Mouse (Mus musculus): ENCODE data around the gene Fggy.

Fggy gene

GRCm38 (mm10) chr4:95590878-95591277 is 33.6 kb downstream of the Fggy start:
- no peak for DNase-seq (ENCODE audit: low spot score in 2 of 2)

GRCm38 (mm10) chr4:95597208-95597607 is 39.9 kb downstream of the Fggy start:
- no peak for DNase-seq (ENCODE audit: low spot score in 2 of 2)

DNA sequence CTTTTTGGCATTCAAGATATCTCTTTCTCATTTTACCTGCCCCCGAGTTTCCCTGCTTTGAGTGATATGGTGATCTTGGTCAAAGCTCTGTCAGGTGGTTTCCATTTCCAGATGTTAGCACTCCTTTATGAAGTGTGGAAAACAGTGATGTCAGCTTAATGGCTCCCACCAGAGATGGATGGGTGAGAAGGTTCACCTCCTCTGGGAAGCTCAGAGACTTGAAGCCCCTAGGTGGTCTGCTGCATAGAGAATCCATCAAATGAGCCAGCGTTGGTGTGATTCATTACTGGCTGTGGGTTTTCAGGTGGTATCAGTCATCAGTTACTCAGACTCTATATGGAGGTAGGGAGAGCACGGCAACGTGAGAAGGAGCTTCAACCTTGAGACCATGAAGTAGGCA is 44.5 kb downstream of the Fggy start:
- DNase-seq (ENCODE audit: low spot score in 2 of 2): no peak

DNA sequence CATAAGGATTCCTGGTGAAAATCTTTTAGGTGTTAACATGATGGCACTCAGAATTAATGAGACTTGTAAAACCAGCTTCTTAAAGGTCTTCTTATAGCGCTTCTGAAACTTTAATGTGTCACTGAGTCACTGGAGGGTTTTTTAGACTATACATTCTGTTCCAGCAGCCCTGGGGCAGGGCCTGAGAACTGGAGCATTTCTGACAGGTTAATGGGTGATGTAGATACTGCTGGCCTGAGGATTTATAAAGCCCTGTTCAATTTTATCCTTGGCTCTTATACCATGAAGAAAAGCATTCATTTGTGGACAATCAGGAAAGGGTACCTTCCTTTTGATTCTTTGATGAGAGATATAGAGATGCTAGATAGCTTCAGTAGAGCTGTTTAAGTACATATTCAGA is 45.9 kb downstream of the Fggy start:
- DNase-seq (ENCODE audit: low spot score in 2 of 2): no peak

DNA sequence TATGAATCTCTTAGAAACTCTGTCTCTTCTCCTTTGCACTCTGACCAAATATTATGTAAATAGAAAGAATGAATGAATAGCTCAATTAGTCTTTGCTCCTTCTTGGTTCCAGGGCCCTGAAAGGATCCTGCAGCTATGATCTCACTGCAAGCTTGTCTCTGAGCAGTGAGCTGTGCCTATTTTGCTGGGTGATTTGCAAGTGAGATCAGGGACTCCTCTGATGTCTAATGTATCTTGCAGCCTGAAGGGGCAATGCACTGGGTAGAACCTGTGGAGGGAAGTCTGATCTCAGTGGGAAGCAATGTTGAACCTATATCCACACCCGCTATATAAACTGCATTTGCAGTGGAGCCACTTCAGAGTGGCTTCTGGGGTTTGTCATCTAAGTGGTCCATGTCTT is 53.4 kb downstream of the Fggy start:
- no peak for DNase-seq (ENCODE audit: low spot score in 2 of 2)

DNA sequence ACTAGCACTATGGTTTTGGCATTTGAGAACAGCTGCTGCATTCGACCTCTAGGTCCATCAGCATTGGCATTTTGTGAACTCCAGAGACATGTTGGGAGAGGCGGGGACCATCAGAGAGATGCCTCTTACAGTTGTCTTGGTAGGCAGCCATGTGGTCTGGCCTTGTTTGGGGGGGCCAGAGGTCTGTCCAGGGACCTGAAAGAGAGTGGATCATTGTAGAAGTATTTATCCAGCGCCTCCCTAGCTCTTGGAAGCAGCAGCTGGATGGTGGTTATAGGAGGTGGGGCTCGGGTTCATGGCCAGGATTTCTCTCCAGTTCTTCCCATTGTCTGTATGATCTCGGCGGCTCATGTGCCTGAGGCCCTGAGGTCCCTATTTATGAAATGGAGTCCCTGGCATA is 54.1 kb downstream of the Fggy start:
- no peak for DNase-seq (ENCODE audit: low spot score in 2 of 2)

DNA sequence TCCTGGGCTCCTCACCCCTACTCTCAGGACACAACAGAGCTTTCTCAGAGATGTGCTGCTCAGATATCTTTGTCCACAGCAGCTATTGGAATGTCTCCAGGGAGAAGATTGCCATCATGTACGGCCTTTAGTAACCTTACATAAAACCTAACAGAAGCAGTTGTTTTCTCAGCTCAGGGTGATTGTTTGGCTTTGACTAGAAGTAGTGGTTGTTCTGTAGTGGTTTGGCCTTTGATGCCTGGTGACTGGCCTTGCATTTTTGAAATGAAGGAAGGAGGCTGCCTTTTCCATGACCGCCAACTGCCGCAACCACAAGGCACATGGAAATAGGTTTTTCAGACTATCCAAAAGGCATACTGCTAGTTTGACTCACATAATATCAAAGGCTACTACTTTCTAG is 63.7 kb downstream of the Fggy start:
- no peak for DNase-seq (ENCODE audit: low spot score in 2 of 2)

GRCm38 (mm10) chr4:95624696-95625095 is 67.4 kb downstream of the Fggy start:
- DNase-seq (ENCODE audit: low spot score in 2 of 2): no peak

DNA sequence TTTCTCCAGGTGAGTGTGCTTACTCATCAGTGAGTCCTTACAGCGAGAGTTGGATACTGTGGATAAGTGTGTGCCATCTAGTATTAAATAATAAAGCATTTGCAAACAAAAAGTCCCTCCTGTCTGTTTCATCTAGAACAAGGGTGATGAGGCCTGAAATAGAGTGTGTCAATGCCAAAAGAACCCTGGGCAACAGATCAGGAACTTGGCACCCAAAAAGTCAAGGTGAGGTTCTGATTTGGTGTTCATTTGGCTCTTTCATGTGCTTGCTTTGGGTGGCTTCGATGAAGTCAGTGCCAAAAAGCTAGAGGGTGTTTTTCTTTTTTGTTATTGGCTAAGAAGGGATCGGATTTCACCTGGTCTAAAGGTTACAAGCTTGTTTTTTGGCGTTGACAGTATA is 68.3 kb downstream of the Fggy start:
- DNase-seq (ENCODE audit: low spot score in 2 of 2): no peak

DNA sequence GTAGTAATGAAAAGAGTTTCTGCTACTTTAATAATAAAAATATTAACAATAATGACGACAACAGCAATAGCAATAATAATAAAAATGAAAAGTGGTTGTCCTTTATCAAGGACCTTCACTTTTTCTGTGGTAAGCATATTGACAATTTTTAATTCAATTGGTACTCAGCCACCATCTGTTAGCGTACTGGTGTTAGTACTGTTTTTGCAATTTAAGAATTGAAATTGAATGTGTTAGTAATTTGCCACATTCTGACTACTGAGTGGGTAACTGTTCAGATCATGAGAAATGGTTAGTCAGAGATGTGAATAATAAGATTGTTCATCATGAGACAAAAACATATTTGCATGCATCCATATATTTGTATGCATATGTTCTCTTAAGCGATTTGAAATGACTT is 68.9 kb downstream of the Fggy start:
- no peak for DNase-seq (ENCODE audit: low spot score in 2 of 2)

DNA sequence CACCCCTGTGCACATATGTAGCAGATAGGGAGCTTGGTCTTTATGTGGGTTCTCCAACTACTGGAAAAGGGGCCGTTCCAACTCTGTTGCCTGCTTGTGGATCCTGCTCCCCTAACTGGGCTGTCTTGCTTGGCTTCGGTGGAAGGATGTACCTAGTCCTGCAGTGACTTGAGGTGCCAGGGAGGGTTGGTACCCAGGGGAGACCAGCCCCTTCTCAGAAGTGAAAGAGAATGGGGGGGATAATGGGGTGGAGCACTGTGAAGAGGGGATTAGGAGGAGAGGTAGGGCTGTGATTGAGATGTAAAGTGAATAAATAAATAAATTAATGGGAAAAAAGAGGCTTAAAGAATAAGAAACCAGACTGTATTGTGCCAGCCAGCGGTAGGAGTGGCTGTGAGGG is 77.6 kb downstream of the Fggy start:
- DNase-seq (ENCODE audit: low spot score in 2 of 2): no peak

DNA sequence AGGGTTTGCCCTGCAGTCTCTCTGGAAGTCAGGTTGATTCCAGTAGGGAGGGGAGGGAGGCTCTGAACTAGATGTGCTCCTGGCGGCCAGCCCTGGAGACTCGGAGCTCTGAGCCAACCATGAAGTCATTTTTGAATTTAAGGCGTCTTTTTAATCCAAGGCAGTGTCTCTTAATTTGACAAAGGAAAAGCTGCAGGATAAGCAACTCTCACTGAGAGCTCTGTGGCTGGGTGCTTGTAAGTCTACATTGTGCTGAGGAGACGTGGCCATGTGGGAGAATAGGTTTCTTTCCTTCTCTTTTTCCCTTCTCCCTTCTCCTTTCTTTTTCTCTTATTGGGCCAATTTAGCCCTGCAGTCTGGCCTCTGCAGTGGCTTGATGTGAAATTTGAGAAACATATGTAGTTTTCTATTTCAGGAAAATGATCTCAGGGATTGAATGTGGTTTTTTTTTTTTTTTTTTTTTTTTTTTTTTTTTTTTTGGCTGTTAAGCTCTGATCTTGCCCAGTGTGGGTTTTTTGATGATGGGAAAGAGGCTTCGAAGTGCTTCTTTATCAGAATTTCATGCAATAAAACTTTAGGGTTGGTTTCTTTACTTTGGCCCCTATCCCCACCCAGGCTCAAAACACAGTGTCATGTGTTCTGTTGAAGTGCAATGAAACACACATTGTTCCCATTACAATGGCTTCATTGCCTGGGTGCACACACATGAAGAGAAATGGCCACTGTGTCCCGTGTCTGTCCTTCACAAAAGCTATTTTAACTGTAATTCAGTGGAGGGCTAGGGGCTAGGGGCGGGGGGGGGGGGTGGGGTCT is 79.8 kb downstream of the Fggy start:
- DNase-seq (ENCODE audit: low spot score in 2 of 2): no peak

DNA sequence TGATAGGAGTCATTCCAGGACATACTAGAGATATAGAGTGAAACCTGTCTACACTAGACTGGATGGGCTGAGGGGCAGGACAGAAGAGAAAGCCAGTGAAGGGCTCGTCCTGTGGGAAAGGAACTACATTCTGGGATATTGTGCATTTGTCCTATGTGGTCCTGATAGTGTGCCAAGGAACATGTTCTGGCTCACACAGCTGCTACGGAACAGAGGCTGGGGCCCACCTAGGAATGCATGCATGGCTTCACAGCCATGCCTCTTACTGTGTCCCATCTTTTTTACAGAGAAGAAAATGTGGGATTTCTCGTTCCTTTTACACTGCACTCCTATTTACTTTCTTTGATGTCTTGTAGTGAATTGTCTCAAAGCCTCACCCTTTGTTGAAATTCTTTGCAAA is 80.8 kb downstream of the Fggy start:
- no peak for DNase-seq (ENCODE audit: low spot score in 2 of 2)

DNA sequence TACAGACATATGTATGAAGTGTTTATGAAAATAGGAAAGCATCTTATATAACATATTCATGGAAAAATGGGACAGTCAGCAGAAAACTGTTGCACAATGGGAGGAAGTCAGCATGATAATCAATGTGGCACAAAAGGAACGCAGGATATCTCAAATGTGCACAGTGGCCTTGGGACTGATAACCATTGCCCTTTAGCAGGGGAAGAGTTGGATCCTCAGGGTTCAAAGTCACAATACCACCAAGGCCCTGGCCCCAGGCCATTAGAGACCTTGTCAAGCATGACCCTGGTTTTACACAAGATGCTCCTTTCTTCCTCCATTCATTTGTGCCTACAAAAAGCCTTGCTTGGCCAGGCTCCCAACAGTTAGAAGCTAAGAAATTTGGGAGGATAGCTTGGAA is 83.5 kb downstream of the Fggy start:
- no peak for DNase-seq (ENCODE audit: low spot score in 2 of 2)

DNA sequence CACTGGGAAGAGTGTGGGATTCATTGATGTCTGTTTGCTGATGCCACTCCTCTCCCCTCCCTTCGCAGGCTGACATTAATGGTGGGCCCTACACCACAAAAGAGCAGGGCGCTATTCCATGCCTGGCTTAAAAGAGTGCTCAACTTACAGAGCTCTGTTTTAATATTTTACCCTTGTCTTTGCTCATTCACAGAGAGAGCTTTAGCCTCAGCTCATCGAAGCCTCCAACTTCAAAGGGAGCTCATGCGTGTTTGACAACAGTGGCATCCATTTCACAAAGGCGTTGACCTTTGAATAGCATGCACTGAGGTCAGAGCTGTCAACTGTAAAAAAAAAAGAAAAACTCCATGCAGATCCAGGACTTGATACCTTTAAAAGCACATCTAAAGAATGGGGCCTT is 86.7 kb downstream of the Fggy start:
- no peak for DNase-seq (ENCODE audit: low spot score in 2 of 2)

GRCm38 (mm10) chr4:95648801-95649551 is 91.7 kb downstream of the Fggy start:
- no peak for DNase-seq (ENCODE audit: low spot score in 2 of 2)

DNA sequence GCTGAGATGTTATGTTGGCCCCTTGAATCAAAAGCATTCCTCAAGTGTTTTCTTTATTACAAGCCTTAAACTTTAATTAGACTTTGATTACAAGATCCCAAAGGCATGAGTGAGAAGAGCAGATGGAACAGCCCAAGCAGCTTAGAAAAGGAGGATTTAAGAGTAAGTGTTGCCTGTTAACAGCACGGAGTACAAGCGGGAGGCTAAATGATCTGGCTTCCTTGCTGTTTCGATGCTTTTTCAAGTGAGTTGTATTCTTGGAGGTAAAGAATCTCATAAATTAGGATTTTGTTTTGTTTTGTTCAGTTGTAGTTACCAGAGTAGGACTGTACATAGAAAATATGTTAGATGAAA is 92.2 kb downstream of the Fggy start:
- no peak for DNase-seq (ENCODE audit: low spot score in 2 of 2)

DNA sequence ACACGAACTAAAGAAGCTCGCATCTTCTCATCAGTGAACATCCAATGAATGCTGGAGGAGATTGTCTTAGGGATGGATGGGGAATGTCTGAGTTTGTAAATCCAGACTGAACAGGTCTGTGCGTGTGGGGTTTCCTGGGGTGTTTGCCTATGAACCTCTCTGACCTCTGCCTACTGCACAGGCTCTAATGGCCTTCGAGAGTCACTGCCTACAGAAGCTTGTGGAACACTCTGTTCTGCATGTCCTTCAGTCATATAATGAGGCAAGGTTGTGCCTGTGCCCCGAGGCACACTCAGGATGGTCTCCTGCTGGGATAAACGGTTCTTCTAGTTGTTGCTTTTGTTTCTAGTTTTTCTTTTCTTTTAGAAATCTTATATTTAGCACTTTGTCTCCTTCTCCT is 92.7 kb downstream of the Fggy start:
- DNase-seq (ENCODE audit: low spot score in 2 of 2): no peak

GRCm38 (mm10) chr4:95652044-95652443 is 94.7 kb downstream of the Fggy start:
- no peak for DNase-seq (ENCODE audit: low spot score in 2 of 2)

GRCm38 (mm10) chr4:95653296-95653912 is 96.1 kb downstream of the Fggy start:
- no peak for DNase-seq (ENCODE audit: low spot score in 2 of 2)

- no peak for DNase-seq (ENCODE audit: low spot score in 2 of 2)
Measured at GRCm38 (mm10) chr4:95653913-95654301, 96.6 kb downstream of the Fggy start.

GRCm38 (mm10) chr4:95659024-95659423 is 101.7 kb downstream of the Fggy start:
- no peak for DNase-seq (ENCODE audit: low spot score in 2 of 2)

DNA sequence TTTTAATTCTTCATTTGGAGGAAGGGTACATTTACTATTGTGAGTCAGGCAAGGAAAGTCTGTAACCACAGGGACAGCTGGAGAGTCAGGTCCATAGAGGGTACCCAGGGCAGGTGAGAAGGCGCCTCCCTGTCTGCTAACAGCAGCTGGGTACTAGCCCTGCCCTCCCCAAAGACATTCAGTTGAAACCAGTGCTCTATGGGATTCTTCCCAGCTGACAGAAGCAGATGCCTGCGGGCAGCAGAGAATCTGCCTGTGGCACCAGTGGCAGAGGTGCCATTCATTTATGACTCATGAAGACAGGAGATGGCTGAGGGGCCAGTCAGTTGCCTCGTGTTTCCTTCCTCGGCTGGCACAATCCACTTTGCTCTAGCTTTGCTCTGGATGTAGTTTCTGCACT is 106.3 kb downstream of the Fggy start:
- DNase-seq (ENCODE audit: low spot score in 2 of 2): no peak

Measured in spleen, postnatal 14 days (tissue).